Mouse (Mus musculus) gastrocnemius, postnatal 25 days (tissue): ENCODE data around the gene Ubox5. TPM values are rescaled to one million over a fixed set of nuclear protein-coding genes. Genes with fewer than 3 reads are reported as not detected.
A peak's percentile ranks its signal among the peaks of the same experiment; 100 is the strongest.
"Not testable (repeated sequence)": the region's sequence is repeated elsewhere in the genome, so short reads cannot be mapped to it uniquely, and the experiment has no call there.

Source experiments
- DNase-seq: peaks from one replicate; pipeline ENCODE4 v3.0.0; 2022
- long read RNA-seq, 2 experiments: library from polyadenylated mRNA; stranded (forward); transcript quantifications; one replicate each; pipeline ENCODE4 v2.0.0; 2021
- total RNA-seq, 2 experiments: library from RNA; stranded (reverse); gene quantifications; 1 replicate in 1 of 2; 2 replicates in 1 of 2; pipeline ENCODE4 v1.2.3; 2021

Ubox5 gene
- total RNA-seq: 1 to 10 TPM; 3.3 to 3.8 TPM
- long read RNA-seq, experiment 1, partial matches to known transcripts: 0 of 9 reads
- long read RNA-seq, experiment 1, other reads (novel, unspliced or antisense): 9 of 9 reads
- long read RNA-seq, experiment 2, partial matches to known transcripts: 1 of 21 reads
- long read RNA-seq, experiment 2, other reads (novel, unspliced or antisense): 18 of 21 reads

DNA sequence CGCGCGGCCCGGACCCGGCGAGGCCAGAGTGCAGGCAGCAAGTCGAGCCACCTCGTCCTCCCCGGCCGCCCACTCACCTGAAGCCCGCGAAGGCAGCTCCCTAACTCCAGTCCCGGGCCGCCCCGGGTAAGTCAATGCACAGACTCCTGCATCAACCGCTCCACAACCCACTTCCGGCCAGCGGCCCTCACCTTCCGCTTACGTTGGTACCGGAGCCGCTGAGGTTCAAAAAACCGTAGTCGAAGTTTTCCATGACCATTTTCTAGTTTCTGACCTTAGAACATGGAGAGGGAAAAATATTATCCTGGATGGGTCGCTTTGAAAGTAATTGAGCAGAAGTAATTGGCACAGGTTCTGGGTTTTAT lies at the start of gene Ubox5, which contains the start of gene Fastkd5:
Gene Ubox5, minus strand, starts transcription at position 200 of the 365 bp plus-strand sequence.
Gene Fastkd5, minus strand, starts transcription at position 189 of the 365 bp plus-strand sequence.
- peak; percentile 81 for DNase-seq

DNA sequence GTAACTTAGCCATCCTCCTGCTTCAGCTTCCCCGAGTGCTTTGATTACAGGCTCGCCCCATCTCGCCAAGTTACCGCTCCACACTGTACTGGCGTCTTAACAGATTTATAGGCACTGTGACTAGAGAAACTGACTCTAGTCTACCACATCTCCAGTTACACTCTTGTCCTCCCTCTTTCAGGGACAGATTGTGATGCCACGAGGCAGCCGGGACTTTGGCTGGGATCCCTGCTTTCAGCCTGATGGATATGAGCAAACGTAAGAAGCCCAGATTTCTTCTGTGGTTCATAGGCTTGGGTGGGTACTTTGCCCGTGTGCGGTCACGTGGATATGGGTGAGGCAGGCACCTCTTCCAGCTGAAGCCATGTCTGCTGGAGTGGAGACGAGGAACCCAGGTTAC lies 49.3 kb upstream of the Ubox5 start:
- no peak for DNase-seq

DNA sequence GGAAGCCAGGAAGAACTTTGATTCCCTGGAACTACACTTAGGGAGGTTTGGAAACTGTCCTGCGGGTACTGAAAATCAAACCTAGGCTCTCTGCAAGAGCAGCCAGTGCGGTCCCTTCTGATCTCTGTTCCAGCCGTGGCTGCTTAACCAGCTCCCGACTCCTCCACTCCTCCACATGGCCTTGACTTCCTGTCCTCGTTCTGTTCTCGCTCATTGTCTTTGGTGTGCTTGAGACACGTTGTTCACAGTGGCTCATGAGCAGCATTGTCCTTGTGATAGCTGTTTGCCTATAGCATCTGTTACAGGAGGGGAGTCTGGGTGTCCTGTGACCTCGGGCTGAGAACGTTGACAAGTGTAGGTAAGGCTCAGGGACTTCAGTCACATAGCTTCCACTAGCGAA lies 47.4 kb upstream of the Ubox5 start:
- DNase-seq: no peak

DNA sequence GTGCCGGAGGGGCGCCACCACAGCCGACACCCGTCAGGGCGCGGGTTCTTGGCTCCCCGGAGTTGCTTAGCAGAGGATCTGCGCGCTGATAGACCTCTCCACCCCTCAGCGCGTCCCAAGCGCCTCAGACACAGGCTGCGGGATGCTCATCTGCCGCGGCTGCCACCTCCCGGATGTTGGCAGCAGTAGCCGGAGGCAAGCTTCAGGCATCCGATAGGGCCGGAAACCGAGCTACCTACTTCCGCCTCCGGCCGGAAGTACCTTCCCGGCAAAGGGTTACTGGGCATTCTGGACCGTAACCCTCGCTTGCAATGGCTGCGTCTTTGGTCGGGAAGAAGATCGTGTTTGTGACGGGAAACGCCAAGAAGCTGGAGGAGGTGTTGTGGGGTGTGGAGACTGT lies 37.7 kb upstream of the Ubox5 start, which contains the start of gene Itpa:
Gene Itpa, plus strand, starts transcription at position 52 of the 400 bp plus-strand sequence.
- DNase-seq: peak; percentile 86

DNA sequence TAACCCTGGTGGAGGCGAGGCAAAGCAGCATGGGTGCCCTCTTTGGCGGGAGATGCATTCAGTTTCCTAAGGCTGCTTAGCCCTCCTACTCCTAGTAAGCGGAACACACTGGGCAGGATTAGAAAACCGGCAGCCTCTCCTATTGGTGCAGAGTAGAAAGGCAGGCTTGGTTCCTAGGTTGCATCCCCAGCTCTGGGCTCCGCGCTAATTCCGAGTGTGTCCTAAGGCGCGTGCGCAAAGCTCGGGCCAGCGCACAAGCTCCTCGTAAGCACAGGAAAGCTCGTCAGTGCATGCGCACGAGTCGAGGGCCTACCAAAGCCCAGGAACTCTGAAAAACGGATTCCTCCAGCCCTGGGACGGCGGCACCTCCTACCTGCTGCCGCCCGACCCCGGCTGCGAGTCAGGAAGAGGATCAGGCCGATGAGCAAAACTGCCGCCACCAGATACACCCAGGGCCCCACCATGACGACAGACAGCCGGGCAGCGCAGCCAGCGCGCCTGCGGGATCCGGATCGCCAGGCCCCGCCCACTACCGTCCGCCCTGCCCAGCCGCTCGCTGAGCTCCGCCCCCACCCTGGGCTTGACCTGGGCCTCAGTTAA lies 34.4 kb upstream of the Ubox5 start, which contains the start of gene Ddrgk1:
Gene Ddrgk1, minus strand, starts transcription at position 558 of the 600 bp plus-strand sequence.
- peak; percentile 92 for DNase-seq

DNA sequence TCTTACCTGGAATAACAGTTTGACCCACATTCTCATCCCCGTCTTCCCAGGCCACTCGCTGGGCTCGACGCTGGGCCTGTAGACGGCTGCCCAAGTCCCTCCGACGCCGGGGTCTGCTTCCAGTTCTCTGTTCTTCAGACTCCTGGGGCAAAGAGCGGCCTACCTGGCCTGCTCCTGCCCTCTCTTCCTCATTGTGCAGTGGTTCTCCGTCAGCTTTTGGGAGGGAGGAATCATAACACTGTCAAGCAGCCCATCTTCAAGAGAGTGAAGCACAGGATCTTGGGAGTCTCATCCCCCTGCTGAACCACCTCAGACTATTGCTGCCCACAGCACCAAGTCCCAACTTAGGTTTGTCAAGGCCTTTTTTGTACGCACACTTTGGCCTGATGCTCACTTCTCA lies 33.5 kb upstream of the Ubox5 start:
- no peak for DNase-seq

DNA sequence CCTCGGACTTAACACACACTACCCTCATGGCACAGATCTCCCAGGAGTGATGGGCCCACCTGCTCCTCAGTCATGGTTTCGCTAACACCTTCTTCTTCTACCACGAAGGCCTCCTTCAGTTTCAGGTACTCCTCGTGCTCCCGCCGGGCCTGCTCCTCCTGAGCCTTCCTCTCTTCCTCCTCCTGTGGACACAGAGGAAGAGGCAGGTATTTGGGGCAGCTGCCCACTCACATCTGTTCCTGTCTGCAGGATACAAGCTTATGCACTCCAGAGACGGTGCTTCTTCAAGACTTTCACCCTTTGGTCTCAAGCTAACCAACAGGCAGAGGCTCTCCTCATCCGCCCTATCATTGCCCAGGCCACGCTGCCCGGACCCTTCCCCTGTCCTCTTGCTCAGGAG lies 28.7 kb upstream of the Ubox5 start:
- DNase-seq: no peak

DNA sequence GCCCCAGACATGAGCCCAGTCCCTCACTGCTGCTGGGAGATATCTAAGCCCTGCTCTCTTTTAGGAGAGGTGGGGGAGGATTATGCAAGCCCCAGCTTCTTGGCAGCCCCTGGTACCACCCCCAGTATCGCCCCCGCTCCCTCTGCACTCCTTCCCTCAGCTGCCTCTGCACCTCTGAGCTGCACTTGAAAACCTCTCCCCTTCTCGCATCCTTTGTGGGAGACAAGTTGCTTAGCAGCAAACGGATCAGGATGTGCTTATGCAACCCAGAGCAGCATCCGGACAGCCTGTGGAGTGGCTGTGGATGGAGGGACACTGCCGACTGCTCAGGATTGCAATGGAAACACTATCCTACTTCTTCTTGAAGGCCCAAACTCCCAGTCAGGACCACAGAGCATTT lies 27.7 kb upstream of the Ubox5 start:
- DNase-seq: no peak

DNA sequence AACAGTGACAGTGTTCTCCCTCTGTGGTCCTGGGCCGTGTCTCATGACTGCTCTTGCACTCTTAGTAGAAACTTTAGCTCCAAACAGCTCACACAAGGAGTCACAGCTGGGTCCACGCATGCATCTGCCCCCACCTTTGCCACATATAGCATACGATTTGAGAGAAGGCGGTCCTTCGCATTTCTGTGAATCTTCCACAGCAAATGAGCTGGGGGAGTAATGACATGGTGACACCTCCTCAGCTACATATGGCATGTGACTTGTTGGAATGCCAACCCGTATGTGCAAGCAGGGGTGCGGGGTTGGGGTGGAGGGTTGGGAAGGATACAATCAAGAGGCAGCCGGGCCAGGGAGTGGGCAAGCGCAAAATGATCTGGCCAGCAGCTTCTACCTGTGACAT lies 26.7 kb upstream of the Ubox5 start:
- DNase-seq: no peak

DNA sequence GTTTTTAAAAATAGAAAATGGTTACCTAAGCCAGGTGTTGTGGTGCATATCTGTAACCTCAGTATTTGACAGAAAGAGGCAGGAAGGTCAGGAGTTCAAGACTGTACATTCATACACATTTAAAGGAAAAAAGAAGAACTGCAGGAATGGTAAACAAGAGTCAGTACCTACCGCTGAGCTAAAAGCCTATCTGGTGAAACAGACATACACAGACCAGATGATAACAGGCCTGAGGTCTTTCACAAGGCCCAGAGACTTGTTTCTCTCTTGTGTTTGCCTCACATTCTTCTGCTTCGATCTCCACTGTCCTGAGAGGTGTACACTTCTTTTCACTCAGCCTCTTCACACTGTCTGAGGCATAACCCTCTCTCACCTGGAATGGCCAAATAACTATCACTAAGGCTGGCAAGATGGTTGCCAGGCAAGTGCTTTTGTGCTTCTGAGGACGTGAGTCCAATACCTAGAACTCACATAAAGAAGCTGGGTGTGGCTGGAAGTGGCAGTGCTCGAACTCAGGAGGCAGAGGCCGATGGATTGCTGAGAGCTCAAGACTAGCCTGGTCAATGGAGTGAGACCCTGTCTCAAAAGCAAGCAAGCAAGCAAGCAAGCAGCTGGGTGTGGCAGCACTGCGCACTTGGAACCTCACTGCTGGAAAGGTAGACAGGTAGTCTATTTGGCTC lies 26.0 kb upstream of the Ubox5 start:
- DNase-seq: no peak

DNA sequence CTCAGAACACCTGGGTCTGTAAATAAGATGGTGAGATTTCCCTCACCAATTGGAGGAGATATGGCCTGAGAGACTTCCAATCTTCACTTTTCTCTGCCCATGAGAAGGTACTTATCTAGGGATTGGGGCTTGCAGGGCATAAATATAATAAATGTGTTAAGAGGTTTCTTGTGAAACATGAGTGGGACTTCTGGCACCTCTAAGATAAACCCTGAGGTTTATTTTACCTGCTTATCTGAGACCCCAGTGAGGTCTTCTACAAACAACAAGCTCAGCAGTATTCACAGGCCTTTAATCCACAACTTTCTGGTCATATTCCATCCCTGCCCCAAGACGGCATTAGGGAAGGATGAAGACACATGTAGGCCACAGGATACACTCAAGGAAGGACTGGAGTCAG lies 23.9 kb upstream of the Ubox5 start:
- no peak for DNase-seq

DNA sequence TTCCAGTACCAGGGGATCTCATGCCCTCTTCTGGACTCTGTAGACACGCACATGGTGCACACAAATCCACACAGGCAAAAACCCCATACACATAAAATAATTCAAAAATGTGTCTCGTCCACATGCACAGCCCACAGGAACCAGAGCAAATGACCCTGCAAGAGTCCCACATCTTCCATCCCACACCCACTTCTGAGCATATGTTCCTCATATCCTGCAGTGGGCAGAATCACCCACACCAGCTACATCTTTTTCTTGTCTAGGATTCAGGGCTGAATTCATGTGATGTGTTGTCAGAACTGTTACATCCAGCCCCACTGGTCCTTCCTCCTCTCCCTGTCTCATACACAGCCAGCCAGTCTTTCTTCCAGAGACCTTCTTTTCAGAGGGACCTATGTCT lies 23.5 kb upstream of the Ubox5 start:
- no peak for DNase-seq

DNA sequence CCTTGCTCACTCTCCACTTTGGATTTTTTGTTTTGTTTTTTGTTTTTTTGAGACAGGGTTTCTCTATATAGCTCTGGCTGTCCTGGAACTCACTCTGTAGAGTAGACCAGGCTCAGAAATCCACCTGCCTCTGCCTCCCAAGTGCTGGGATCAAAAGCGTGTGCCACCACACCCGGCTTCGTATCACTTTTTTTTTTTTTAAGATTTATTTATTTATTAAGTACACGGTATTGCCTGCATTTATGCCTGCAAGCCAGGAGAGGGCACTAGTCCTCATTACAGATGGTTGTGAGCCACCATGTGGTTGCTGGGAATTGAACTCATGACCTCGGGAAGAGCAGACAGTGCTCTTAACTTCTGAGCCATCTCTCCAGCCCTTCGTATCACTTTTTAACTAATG lies 19.2 kb upstream of the Ubox5 start:
- not testable (repeated sequence) for DNase-seq

DNA sequence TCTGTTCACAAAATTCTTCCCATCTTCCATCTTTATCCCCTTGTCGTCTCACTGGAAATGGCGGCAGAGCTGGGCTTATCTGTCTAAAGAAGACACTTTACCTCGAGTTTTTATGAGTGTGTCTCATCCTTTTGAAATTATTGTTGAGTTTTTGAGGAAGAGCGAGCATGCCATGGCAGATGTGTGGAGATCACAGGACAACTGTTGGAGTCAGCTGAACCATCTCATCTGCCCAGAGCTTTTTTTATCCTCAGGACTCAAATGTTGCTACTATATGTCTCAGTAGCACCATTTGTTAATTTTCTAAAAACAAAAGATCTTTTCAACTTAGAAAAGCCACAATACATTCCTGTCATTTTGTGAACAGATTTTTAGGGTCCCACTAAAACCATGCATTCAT lies 15.4 kb upstream of the Ubox5 start:
- no peak for DNase-seq

DNA sequence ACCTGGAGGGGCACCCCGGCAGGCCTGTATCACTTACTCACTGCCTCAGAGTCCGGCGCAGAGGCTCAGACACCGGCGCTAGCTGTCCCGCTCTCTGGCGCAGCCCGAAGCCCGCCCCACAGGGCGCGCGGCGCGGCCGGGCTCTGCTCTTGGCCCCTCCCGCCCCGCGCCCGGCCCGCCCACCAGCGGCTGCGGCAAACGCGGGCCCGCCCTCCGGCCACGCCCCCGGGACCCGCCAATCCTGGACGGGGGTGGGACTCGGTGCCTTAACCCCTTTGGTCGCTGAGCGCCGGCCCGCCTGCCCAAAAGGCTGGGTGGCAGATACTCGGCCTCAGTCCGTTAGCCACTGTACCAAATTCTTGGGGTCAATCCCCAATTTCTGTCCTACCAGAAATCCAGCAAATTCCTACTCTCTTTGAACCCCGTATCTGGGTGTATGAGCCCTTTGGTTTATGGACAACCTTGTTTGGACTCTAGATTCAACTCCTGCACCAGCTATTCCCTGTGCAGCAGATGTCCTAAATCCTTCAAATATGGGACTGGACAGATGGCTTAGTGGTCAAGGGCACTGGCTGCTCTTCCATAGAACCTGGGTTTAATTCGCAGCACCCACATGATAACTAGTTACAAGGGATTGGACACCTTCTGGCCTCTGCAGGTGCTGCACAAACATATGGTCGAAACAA lies 13.0 kb upstream of the Ubox5 start, which contains the start of gene Lzts3:
Gene Lzts3, minus strand, starts transcription at position 120 of the 686 bp plus-strand sequence.
- peak; percentile 95 for DNase-seq

DNA sequence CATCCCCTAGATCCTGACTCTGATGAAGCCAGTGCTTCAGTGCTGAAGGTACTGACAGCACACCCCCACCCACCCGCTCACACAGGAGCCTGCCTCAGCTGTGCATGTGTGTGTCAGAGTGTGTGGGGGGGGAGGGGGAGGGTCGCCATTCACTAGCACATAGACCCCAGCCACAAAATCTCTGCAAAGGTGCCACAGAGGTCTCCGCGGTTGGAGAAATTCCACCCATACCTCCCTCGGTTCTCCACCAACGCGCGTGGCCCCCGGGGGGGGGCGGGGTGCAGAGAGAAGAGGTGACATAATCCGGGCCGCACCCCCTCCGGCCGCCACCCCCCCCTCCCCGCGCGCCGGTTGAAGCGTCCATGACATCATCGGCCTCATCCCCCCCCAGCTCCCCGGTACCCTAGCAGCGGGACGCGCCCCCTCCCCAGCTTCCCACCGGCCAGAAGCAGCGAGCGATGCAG lies 12.4 kb upstream of the Ubox5 start:
- peak; percentile 25 for DNase-seq

DNA sequence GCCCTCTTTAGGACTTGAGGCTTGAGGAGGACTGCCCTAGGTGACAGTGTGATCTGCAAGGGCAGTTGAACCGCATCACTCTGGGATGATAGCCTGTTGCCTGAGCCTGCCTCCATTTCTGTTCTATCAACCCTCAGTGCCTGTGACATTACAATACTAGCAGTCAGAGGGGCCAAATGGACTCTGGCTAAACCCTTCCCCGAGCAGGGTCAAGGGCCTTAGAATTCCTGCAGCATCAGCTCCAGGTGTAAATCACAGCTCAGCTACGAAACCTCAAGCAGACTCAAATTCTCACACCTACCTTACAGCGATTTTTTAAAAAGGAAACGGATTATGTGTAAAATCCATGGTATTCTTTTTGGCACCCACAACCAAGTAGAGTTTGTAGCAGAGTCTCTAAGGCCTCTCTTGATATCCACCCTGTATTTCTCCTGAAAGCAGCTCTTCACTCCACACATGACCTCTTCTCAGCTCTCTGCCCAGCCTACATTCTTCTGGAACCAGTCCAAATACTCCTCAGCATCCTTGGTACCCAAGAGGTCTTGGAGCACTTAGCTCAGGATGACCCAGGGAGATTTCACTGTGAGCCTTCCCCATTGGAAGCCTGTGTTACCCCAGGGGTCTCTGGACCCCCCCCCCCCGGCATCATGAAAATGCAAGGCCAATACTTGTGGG lies 11.7 kb upstream of the Ubox5 start:
- DNase-seq: no peak

DNA sequence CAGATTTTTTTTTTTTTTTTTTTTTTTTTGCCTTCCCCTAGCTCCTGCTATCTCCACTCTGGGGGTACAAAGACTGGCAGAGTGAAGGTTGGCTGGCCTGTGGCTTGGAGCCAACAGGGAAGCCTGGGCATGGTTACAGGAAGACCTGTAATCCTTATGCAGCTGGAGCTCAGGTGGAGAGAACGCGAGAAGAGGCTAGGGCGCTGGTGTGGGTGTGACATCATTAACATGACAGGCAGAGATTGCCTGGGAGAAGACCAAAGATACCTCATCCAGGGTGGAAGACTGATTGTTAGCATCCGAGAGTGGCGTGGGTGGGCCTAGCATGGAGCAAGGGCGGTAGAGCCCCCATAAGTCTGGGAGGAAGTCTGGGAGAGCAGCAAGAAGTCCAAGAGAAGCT lies 9.4 kb upstream of the Ubox5 start:
- DNase-seq: no peak

DNA sequence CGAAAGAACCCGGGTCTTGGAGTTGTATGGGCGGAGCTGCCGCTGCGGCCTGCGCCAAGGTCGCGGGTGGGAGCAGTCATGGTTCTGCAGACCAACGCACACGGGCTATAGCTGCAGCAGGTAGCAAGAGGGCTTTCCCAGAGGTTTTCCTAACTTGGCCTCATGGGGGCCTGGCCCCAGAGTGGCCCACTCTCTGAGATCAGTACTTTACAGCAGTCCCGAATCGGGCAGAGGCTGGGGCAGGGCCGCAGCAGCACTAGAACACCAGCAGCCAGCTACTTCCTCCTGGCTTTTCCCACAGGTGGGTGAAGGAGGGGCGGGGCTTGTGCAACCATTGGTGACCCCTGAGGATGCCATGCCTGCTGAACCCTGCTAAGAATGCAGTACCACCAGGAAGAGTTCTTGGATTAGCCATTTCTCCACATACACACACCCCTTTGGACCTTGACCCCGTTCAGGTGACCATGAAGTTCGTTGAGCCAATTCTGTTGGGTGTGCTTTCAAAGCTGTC lies 8.3 kb upstream of the Ubox5 start:
- no peak for DNase-seq

DNA sequence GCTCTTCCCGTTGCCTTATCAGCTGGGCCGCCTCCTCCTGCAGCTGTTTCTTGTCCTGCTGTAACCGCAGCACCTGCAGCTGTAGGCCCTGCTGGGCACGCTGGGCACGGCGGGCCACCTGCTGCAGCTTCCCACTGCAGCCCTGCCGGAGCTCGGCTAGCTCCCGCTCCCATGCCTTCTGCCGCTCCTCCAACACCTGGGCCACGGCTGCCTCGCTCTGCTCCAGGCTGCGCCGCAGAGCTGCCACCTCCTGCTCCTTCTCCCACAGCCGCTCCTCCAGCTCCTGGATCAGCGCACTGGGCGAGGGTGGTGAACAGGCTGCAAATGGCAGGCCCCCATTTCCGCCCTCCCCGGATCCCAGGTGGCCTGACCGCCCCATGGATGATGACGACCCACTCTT lies 6.0 kb upstream of the Ubox5 start:
- DNase-seq: no peak

DNA sequence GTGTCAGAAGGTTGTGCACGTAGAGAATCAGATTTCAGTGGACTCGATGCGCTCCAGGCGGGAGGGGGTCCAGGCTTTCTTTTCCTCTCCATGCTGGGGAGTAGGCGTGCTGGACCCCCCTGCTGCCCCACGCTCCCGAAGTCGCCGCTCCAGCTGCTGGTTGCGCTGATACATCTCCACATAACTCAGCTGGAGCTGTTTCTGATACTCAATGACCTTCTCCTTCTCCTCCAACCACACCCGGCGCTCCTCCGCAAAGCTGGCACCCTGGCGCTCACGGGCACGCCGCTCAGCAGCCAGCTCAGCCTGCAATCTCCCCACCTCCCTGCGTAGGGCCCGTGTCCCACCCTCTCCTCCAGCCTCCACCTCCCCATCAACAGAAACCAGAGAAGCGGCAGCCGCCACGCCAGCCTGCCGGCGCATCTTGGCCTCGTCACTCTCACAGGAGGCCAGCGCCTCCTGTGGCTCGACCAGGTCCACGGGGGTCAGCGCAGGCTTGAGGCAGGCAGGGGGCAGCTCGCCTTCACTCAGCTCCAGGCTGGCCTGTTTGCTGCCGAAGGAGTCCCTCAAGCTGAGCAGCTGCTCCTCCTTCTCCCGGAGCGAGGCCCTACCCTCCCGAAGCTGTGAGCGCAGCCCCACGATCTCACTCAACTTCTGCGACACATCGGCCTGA lies 5.0 kb upstream of the Ubox5 start:
- no peak for DNase-seq
